Mouse (Mus musculus) regulatory T cell (primary cell): Measurements from ENCODE around the gene Chd3.

ENCODE experiments used
- in situ Hi-C: fragments of 300-600 bp; cut with MboI, MseI; formaldehyde crosslinking; loops from one replicate; pipeline ENCODE4 v1.15.1; 2025; ENCODE audit warnings: high pct_unique_total_duplicates

The Chd3 gene

DNA sequence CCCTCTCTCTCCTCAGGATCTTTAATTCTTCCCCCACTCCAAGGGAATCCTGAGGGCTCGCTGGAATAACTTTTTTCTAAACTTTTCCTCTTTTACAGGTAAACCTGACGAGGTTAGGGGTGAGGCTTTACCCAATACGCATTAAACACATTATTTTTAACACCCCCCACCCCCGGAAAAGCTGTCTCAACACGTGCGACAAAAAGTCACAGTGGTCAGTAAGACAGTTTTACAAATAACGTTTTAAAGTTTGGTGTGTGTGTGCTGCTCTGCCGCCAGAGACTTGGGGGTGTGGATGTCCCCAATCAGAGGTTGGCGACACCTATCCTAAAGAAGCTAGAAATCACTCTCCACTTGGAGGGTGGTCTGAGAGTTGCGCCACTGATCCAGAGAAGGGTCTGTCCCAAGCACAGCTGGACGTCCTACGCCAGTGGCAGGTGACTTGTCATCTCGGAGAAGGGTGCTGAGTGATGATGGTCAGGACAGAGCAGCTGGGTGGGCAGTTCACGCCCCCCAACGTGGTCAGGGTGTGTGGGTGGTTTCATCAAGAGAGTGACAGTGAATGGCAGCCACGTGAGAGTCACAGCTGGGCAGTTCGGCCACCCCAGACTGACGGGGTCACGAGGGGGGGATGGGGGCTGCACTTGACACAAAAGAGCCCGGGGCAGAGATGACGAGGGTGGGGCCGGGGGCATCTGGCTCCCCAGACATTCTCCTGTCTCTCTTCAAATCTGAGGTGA, 1.4 kb downstream of the Chd3 start:
- in situ Hi-C loops: no loop called here

- in situ Hi-C loops: no loop called here
Observed at GRCm38 (mm10) chr11:69366855-69367615, 2.2 kb downstream of the Chd3 start.

DNA sequence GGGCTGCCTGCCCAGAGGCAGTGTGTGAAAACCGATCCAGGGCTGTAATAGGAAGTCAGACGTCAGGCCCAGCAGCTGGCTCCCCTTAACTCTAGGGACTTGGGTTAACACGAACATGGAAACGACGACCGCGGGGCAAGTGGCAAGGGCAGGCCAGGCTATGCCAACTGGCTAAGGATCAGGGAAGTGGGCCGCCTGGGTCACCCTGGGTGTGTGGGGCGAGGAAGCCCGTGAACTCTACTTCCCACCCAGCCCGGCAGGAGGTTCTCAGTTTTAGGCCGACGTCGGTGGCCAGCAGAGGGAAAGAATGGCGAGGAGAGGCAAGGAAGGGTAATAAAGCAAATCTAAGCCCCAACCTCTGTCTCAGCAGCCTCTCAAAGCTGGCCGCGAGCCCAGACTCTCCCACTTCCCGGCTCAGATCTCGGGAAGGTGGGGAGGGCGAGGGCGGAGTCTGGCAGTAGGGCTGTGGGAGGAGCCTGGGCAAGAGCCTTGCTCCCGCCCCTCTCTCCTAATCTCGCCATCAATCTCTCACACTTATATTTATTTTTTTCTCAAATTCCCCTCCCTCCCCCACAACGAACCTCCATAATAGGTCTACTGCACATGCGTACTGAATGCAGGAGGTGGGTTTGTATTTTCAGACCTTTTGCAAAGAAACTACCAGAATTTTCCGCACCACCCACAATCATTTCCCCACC, 2.9 kb downstream of the Chd3 start:
- in situ Hi-C loops: no loop called here

DNA sequence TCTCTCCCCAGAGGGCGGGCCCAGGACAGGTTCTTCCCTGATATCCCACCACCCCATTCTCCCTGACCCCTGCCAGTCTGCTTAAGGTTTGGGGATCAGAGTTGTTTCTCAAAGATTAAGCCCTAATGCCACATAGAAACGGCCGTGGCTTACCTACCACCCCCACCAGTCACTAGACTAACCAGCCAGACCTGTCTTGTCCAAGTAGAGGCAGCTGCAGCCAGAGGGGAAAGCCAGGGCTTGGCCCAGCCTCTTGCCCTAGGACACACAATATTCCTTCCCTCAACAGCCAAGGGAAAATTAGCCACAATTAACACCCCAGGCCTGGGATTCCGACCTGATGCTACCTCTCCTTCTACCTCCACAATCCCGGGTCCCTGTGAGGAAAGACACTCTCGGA, 3.5 kb downstream of the Chd3 start:
- in situ Hi-C loops: no loop called here

DNA sequence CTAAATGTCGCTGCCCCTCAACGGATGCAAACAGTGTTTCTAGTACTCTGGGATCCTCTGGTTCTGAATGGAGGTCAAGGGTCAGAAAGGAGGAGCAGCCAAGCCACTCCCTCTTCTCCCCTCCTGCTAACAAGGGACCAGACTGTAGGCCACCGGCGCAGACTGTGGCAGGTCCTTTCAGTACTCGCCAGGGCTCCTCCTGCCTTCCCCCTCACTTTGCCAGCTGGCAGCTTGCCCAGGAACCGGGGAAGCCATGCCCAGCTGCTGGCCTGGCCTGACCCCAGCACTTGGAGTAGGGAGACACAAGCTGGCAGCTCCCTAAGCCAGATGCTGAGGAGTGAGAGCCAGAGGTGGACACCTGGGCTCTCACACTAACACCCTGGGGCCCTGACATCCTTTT, 4.3 kb downstream of the Chd3 start:
- in situ Hi-C loops: no loop called here

DNA sequence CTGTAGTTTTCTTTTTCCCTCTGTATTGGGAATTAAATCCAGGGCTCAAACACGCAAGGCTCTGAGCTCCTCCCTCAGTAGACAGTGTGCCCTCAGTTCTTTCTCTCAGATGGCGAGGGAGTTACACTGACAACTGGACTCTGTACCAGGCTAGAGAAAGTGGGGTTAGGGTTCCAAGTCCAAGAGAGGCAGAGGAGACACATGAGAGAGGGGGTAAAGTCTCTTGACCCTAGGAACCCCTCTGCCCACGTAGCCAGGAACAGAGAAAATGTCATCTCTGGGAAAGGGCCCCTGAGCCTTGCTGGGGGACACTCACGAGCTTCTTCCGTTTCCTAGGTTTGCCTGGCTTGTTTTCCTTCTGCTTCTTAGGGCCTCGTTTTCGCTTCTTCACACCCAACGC, 4.8 kb downstream of the Chd3 start:
- in situ Hi-C loops: no loop called here

- in situ Hi-C loops: no loop called here
Observed at GRCm38 (mm10) chr11:69362479-69362878, 6.7 kb downstream of the Chd3 start.

DNA sequence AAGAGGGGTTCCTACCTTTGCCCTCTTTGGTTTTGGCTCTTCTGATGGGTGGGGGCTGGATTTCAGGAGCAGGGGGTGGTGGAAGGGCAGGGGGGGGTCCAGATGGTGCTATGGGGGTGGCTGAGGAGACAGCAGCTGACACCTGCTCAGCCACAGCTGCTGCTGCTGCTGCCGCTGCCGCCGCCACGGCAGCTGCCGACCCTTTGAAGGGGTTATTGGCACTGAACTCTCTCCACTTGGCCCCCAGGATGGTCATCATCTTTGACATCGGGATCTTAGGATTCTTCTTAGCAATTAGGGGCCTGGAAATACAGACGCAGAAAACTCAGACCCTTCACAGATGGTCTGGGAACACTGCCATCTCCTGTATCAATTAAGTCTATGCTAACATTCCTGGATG, 7.2 kb downstream of the Chd3 start:
- in situ Hi-C loops: no loop called here

DNA sequence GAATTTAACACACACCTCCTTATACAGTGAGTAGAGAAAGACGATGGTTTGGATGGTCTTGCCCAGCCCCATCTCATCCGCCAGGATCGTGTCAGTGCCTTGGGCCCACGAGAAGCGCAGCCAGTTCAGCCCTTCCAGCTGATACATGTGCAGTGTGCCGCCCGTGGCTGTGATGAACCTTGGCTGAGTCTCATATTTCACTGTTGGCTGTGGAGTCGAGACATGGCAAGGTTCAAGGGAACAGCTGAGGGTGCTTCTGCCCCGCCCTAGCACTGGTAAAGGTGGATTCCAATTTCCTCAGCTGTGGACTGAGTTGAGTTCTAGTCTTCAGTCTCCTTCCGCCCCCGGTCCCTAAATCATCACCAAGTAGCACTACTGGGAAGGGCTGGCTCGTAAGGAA, 11.5 kb downstream of the Chd3 start:
- in situ Hi-C loops: no loop called here

- in situ Hi-C loops: no loop called here
Observed at GRCm38 (mm10) chr11:69356544-69356943, 12.7 kb downstream of the Chd3 start.

GRCm38 (mm10) chr11:69346441-69346840, 22.8 kb downstream of the Chd3 start:
- in situ Hi-C loops: no loop called here

DNA sequence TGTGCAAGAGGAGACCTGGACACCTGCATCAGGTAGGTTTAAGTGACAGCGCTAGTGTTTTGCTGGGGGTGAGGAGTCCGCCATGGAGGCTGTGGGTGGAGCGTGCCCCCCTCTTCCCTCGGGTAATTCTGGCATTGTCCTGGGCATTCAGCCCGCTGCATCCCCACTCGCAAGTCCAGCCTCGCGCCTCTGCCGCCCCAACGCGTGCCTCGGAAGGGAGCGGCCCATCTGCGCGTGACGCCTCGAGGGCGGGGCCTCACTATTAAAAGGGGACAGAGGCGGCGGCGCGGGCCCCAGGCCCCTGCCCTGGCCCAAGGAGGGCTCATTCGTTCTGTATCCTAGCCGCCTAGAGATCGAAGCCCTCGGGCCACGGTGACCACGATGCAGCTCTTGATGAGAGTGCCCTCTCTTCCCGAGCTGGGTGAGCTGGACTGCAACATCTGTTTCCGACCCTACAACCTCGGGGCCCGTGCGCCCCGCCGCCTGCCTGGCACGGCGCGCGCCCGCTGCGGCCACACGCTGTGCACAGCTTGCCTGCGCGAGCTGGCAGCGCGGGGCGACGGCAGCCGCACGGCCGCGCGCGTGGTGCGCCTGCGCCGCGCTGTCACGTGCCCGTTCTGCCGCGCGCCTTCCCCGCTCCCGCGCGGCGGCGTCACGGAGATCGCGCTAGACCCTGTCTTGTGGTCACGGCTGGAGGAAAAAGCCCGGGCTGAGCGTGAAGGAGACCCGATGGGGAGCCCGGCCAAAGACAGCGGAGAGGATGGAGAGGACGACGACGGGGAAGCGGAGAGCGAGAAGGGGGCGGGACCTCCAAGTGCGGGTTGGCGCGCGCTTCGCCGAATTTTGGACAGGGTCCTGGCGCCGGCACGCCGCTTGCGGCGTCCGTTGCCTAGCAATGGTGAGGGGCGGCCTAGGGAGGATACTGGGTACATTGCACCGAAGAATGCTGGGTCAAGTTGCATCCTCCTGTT, 28.8 kb downstream of the Chd3 start, which contains the start of gene Rnf227:
Rnf227 (plus strand) TSS at position 301 of the 971 bp plus-strand sequence.
- in situ Hi-C loops: no loop called here

DNA sequence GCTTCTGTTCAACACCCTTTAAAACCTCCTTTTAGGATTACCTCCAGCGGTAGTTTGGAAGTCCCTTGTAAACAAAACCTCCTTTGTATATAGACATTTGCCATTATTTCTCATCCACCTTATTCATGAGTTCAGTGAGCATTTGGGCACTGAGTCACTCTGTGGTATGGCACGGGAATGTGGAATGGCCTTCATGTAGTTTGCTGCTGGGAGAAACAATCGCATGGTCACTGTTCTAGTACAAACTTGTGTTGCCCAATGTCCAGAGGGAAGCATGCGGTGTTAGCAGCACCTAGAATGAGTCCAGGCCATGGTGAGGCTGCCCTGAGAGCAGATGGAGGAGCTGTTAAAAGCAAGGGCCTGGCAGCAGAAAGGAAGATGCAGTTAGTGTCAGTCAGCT, 34.4 kb downstream of the Chd3 start:
- in situ Hi-C loops: loop anchor here (5.0 kb wide), 1 partner anchor 53 kb away; no protein-coding TSS in a partner anchor

DNA sequence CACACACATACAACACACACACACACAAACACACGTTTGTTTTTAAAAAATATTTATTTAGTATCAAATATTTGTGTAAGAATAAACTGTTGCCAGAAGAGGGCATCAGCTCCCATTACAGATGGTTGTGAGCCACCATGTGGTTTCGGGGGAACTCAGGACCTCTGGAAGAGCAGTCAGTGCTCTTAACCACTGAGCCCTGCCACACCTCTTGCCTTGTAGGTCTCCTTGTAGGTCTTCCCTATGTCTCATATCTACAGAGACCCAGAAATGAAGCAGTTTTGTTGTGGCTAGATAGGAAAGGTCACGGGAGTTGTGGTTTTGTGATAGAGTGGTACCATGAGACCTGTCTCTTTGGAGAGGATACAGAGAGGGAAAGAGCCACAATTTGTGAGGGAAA, 35.3 kb downstream of the Chd3 start:
- in situ Hi-C loops: loop anchor here (5.0 kb wide), 1 partner anchor 53 kb away; no protein-coding TSS in a partner anchor

DNA sequence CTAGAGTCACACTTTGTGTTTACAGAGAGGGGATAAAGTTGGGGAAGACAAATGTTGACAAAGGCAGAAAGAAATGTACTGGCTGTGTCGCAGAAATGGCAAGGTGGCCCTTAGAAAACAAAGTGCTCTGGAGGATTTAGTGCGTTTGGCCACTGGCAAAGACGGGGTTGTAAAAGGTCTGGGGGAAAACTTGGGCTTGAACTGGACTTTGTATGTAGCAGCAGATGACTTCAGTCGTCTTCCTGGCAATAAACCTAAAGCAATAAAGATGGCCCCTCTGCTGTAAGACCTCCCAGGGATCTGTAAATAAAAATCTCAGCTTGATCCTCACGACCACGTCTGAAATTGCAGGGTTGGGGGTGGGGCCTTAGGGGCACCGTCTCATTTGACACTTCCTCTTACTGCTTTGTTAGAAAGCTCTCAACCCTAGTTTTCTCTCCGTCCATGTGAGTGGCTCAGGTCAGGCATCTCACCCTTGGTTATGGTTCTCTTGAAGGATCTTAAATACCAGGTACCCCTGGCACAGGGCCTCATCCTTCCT, 36.4 kb downstream of the Chd3 start:
- in situ Hi-C loops: loop anchor here (5.0 kb wide), 1 partner anchor 55 kb away; no protein-coding TSS in a partner anchor

- in situ Hi-C loops: loop anchor here (5.0 kb wide), 1 partner anchor 55 kb away; no protein-coding TSS in a partner anchor
Observed at GRCm38 (mm10) chr11:69331929-69332405, 37.2 kb downstream of the Chd3 start.

DNA sequence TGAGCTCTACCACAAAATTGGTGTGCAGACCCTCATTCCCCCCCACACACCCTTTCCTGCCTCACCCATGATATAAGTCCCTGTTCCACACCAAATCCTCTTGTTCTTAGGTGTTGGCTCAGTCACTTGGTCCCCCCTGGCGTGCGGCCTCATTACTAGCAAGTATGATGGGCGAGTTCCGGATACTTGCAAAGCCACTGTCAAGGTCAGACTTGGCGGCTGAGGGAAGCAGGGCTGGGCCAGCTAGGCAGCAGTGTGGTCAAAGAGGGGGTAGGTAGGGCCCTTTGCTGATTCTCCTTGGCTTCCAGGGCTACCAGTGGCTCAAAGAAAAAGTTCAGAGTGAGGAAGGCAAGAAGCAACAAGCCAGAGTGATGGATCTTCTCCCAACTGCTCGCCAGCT, 38.1 kb downstream of the Chd3 start:
- in situ Hi-C loops: loop anchor here (5.0 kb wide), 1 partner anchor 56 kb away; no protein-coding TSS in a partner anchor

- in situ Hi-C loops: no loop called here
Observed at GRCm38 (mm10) chr11:69328517-69328916, 40.7 kb downstream of the Chd3 start.

- in situ Hi-C loops: no loop called here
Observed at GRCm38 (mm10) chr11:69327648-69328047, 41.6 kb downstream of the Chd3 start.

DNA sequence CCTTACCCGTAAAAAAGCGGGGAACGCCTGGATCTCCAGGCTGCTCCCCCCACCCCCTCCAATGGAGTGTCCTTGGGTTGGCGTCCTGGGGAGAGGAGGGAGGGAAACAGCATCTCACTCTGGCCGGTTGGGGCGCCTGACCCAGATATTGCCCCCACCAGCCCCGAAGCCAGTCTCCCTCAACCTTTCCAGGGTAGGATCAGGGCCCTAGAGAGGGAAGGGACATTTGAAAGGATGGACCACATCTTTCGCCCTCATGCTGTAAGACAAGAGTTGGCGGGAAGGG, 42.1 kb downstream of the Chd3 start:
- in situ Hi-C loops: no loop called here
